Mouse (Mus musculus) ES-E14 (cell line): ENCODE measurements around the gene Cuedc1.

ENCODE experiments used
- CHD2 ChIP-seq: IDR thresholded peaks from 2 replicates; pipeline ENCODE4 v1.6.1; 2014; ENCODE audit warnings: mild to moderate bottlenecking, low read depth, low read length, inconsistent platforms
- MAFK ChIP-seq: IDR thresholded peaks from 2 replicates; pipeline ENCODE4 v1.6.1; 2014; ENCODE audit warnings: mild to moderate bottlenecking, low read depth, low read length, inconsistent platforms; ENCODE audit not compliant: insufficient read depth
- ZC3H11A ChIP-seq: IDR thresholded peaks from 2 replicates; pipeline ENCODE4 v1.6.1; 2012; ENCODE audit warnings: low read depth, mild to moderate bottlenecking, inconsistent platforms, low read length, borderline replicate concordance

DNA sequence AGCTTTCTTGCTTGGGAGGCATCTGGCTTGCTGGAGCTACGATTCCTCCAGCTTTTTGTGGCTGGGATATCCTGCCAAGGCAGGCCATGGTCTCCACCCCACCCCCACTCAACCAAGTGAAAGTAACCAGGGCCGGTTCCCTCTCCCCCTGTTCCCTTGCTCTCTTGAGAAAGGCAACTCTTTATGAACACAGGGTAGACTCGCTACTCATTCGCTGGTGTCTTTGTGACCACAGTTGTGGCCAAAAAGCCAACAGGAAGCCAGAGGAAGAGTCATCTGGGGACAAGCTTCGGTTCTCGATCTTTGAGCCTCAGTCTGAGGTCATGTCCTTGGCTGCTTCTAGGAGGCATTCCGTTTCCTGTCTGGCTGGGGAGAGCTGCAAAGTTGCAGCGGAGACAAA is 34.0 kb downstream of the Cuedc1 start:
- no peak for TF ChIP-seq MAFK
- no peak for TF ChIP-seq CHD2
- no peak for TF ChIP-seq ZC3H11A
